Mouse (Mus musculus) cerebellum, adult 18-20 months (tissue): ENCODE data around the gene Zc3h12c.

Experiments
- DNase-seq, 2 experiments: peaks; one replicate each; pipeline ENCODE4 v3.0.0; 2021

Gene Zc3h12c

DNA sequence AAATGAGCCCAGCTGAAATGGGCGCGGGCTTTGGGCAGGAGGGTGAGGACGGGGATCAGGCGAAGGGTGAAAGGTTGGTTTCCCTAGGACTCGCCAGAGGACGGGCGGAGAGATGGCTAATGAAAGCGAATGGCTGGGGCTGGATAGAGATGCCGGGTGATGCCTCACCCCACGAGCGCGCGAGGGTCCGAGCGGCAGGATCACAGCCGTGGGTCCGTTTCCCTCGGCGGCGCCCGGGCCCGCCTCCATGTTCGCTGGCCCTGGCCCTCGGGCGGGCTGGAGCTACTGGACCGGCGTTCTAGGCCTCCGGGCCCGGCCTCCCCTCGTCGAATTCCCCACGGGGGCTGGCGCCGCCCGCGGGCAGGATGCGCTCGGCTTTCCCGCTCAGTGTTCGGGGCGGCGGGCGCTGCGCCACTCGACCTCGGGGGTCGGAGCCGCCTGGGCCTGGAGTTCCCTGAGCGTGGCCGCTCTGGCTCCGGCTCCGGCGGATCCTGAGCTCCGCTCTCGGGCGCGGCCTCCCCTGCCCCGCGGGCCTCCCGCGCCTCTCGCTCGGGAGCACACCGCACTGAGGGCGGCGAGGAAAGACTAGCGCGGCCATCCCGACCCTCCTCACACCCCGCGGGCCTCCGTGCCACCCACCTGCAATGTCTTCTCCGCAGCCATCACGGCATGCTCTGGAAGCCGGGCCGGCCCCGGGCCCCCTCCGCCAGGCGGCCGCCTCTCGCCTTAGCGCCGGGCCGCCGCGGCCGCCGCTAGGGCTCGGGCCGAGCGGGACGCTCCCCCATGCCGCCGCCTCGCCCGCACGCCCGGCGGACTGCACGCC is at the start of gene Zc3h12c:
Gene Zc3h12c, minus strand, starts transcription at position 710 of the 823 bp plus-strand sequence.
- DNase-seq, result peak; percentile 48 to 80

DNA sequence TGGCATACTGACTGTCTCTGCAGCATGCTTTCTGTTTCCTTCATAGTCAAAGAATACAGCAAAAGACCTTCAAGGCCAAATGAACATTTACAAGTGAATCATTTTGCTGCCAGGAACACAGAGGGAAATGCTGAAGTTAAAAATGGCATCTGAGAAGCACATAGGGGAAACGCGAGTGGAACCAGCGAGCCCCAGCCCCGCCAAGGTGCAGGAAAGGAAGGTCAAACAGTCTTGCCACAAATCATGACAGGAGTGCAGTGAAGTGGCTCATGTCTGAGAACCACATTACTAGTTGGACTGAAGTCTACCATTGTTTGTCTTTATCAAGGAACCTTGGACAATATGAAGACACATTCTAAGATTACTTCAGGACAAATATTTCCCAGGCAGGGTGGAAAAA is 49.3 kb upstream of the Zc3h12c start:
- no peak for DNase-seq

DNA sequence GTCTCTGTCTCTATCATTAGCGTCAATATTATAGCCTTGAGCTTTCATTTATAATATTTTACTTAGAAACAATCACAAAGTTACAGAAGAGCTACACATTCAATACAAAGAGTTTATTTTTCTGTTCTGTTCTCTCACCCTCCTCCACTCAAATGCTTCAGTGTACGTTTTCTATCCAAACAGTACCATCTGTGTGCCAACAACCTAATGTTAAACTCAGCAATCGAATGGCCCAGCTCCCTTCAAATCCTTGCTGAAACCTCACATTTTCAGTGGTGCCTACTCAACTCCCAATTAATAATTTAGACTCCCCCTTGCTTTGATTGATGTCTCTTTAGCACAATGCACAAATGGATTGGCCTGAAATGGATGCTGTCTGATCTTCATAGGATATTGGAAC is 46.9 kb upstream of the Zc3h12c start:
- no peak for DNase-seq

DNA sequence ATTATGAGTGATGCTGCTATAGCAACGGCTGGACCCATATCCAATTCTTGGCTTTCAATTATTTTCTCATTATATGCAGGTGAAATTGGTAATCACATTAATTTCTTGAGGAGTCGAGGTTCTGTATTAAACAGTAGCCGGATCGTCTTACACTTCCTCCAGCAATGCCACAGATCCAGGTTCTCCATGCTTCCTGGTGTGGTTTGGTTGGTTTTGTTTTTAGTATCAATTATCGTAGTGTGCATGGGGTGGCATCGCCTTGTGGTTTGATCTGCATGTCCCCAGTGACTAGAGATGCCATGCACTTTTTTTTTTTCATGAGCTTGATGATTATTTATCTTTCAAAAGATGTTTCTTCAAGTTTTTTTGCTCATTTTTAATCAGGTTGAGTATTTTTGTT is 44.0 kb upstream of the Zc3h12c start:
- no peak for DNase-seq

DNA sequence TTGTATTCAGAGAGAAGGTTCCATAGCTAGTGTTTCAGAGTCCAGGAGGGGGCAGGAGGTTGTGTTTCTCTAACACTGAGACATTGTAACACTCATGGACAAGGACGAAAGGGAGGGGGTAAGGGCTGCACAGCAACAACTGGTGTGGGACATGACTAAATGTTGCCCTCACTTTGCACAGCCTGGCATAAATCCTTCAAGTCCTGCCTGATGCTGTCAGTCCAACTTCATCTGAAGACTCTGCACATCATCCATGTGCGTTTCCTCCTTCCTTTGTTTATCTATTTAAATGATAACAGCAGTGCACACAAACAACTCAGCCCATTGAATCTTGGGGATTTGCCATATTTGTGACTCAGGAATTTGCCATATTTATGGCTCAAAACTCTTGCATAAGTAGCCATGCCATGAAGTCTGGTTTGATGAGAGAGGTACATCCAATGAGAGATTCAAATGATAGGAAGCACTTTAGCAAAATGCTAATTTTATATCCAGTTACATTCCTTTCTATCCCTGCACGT is 40.2 kb upstream of the Zc3h12c start:
- DNase-seq, result no peak

DNA sequence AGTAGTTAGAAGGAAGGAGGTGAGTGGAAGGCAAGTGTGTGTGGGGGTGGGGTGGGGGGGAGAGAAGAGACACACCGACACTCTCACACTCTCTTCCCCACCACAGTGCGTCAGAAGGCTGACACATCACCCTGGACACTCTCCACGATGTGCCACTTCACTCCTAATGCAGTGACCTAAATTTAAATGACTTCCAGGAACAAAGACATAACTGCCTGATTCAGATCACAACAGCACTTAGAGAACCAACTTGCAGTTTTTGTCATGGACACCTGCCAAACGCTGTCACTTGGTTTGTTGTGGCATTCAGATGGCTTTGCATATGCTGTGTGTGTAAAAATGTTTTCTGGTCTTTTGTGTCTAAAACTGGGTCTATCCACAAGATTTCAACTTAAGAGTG is 34.8 kb upstream of the Zc3h12c start:
- no peak for DNase-seq

DNA sequence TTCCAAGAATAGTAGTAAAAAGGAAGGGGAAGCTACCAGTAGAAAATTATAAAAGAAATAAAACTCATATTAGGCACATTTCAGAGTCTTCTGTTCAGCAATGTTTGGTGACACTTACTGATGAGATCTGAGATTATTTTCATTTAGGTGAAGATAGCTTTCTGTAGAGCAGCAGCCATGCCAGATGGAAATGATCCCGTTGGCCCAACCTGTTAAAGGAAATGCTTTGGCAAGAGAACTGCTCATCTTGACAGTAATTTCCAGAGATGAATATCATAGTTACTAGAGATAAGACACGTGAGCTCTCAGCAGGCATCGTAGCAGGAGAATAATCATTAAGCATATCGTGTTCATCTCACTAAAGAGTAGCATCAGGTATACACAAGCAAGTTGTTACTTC is 31.9 kb upstream of the Zc3h12c start:
- DNase-seq, result peak in 1 of 2 experiments; percentile 9

DNA sequence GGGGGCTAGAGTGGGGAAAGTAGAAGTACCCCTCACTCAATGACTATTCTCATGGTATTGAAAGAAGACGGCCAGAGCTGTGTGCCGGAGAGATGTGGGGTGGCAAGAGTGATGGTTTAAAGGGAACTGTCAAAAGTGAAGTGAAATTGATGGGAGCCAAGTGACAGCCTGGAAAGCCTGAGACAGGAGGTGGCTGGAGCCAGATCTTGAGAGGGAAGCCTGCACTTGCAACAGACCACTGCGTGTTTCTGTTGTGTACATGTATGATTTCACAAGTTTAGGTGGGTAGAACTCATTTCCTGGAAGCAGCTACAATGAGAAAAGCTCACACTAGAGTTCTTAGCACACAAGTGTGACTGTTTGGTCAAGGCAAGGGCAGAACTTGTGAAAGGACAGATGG is 27.5 kb upstream of the Zc3h12c start:
- no peak for DNase-seq

DNA sequence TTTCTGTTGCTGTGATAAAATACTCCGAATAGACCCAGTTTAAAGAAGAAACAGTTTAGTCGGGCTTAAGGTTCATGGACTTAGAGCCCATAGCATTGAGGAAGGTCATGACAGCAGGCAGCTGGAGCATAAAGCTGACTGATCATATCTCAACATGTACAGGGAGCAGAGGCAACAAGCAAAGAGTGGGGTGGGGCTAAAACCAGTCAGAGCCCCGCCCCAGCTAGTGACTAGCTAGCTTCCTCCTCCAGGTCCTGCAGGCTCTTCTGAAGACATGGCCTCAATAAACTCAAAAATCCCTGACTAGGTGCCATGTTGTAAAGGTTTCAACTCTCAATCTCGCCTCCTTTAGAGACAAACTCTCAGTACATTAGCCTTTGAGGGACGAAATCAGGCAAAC is 25.5 kb upstream of the Zc3h12c start:
- DNase-seq, result no peak

DNA sequence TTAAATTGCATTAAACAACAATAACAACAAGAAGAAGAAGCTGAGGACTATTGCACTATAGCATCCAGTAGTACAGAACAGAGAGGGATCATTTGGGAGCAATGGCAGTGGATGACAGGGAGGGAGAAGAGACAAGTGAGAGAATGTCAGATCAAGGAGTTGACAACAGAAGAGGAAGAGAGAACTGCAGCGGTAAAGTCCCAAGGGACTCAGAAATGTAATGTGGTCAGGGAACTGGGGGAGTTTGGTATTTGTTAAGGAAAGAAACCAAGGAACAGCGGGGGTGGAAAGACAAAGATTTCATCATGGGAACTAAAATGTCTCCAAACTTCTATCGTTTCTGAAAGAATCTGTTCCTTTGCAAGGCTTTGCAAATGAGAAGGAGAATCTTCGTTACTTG is 22.5 kb upstream of the Zc3h12c start:
- DNase-seq, result no peak

DNA sequence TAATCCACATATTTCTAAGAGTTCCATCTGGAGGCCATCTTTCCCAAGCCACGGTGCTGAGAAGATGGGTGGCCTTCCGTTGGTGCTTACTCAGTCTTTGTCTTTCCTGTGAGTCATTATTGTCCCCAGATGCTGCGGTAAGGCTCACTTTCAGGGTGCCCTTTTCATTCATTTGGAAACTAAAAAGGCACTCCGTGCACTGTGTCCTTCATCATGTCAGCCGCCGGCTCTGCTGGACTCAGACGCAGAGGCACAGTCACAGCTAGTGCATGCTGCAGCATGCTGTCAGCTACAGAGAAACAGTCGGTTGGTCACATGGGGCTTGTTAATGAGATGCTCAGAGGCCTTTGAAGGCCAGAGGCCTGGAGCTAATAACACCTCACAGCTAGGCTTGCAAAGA is 19.7 kb upstream of the Zc3h12c start:
- DNase-seq, result no peak

DNA sequence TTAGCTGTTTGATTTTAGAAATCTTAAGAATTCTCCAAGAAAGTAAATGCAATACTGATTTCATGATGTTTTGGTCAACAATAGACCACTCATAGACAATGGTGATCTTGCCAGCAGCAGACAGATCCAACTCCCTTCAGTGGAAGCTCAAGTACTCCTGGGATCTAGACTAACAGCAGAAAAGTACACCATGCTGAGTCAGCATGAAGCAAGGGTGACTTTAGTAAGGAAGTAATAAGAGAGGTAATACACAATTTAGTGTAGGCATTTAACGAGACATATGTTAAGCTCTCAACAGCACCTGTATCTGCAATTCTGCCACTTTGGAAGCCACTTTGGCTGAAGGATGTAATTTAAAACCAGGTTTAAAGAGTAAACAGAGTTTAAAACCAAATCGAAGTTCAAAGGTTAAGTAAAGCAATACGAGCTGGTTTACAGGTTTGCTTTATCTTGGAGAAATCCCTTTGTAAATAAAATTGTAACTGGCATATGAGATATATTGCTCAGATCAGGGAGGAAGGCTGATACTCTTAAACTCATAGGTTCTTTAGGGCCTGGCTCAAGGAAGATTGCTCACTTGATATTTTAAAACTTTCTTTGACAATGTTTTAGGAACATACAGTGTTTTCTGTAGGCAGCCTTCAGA is 18.0 kb upstream of the Zc3h12c start:
- no peak for DNase-seq

DNA sequence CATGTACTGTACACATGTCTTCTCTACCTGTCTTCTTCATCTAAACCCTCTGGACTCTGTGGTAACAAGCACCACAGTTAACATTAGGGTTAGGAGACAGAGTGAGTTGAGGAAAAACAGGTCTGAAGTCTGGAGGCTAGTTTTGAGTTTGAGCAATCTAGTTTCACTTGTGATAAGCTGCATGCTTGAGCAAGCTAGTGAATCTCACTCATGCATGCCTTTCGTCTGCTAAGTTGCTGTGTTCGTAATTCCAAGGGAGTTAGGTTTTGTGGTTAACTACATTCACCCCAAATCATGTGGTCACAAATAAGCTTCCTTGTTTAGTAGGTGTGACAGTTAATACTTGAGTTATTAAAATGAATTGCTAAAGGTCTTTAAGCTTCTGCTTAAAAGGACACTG is 13.0 kb upstream of the Zc3h12c start:
- DNase-seq, result no peak

DNA sequence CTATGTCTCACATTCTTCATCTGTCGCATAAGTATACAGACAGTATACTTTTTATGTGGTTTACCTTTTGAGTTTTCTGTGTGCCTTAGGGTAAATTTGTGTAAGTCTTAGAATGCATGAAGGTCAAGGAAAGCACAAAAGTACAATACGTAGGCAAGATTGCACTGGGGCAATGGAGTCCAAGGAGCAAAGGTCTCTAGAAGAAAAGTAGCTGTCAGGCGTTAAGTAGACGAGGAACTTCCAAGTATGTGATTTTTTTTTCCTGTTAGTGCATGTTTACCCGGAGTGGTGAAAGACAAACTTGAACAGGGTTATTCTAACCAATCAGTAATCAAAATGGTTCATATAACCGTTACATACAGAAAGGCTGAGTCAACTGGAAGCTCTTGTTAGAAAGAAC is 12.5 kb upstream of the Zc3h12c start:
- DNase-seq, result no peak

DNA sequence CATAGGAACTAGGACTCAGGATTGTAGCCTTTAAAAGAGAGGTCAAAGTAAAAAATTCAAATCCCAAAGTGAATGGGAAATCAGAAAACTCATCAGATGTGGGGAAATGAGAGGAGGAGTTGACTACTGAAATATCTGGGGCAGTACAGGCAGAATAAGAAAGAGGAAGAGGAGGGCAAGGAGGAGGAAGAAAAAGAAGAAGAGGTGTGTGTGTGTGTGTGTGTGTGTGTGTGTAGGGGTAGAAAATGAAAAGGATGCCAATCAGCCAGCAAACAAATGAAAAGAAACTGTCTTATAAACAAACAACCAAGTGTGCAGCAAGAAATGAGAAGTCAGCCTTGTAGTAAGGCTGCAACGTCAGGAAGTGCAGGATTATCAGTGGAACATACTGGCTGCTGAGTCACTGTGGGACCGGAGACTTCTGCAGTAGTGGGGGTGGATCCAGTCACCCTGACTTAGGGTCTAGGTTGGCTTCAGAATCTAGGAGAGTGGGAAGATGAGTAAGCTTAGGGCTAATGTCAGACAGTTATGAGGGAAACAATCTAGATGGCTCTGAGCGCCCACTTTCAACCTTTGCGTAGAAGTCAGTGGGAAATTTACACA is 7.0 kb upstream of the Zc3h12c start:
- no peak for DNase-seq

DNA sequence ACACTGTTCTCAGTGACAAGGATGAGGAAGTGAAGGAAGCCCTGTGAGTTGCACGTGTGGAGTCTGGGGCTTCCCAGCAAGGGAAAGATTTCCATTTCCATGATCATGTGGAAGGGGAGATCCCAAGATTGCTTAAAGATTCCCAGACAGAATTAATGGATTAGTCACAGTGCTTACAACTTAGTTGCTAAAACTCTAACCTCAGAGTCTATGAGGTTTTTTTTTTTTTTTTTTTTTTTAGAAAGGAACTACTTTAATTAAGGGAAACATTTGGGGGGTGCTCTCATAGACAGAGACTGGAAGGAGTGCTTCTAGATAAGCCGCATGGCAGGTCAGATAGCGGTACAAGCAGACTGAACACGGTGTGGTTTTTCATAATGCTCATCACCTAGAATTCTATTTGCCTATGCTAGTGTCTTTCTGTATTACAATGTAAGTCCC is 6.3 kb upstream of the Zc3h12c start:
- DNase-seq, result no peak

DNA sequence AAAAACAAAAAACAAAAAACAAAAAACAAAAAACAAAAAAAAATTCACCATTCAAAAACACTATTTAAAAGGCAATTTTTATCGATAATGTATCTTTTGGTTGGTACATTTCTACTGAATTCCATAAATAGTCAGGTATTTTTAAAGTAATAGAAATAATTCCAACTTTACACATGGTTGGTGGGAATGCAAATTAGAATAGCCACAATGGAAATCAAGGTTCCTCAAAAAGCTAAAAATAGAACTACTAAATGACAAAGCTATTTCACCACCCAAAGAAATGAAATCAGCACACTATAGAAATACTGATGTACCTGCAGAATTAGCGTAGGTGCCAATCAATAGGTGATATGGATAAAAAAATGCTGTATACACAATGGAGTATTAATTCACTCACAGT is 5.6 kb upstream of the Zc3h12c start:
- DNase-seq, result no peak

DNA sequence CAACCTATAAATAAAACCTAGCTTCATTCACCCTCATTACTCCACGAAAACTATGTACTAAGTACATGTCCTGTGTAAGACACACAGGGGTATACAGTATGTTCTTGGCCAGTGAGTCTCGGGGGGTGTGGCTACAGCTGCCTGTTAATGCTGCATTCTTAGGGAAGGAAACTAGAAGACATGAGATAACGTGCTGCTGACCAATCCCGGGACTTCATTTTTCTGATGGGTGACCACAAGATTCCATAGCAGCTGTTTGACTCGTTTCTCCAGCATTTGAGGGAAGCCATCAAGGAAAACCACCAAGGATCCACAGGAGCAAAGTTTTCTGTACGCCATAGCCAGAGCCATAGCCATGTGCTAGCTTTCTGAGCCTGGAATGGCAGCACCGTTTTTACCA is 4.2 kb upstream of the Zc3h12c start:
- DNase-seq, result no peak

DNA sequence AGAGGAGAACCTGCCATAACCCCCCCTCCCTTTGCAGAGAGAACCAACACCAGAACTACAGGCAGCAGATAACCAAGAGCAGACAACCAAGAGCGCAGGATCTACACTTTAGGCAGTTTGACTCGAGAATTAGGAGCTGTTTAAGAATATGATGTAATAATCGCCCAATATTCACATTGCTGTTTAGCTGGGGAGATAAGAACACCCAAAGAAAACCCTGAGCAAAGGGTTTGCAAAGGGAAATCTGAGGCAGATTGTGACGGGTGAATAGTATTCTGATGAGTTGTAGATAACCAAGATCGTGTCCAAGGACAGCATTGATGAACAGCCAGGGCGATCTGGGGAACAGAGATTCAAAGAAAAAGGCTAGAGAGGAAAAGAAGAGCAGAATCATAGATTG is 2.3 kb upstream of the Zc3h12c start:
- DNase-seq, result no peak

DNA sequence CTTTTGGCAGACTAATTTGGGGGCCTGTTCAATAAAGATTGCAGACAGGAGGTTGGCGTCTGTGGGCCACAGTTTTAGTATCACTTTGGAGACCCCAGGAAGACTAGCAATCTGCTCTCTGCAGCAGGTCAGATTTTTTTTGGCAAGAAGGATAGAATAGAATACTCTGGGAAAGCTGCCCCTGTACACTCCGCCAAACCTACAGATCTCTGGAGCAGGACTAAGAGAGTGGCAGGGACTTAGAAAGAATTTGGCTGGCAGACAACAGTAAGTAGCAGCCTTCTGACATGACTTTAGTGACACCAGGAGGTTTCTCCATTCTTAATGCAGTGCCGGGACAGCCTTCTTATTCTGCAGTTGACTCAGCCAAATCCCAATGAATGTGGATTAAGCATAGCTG is 1.8 kb upstream of the Zc3h12c start:
- no peak for DNase-seq

DNA sequence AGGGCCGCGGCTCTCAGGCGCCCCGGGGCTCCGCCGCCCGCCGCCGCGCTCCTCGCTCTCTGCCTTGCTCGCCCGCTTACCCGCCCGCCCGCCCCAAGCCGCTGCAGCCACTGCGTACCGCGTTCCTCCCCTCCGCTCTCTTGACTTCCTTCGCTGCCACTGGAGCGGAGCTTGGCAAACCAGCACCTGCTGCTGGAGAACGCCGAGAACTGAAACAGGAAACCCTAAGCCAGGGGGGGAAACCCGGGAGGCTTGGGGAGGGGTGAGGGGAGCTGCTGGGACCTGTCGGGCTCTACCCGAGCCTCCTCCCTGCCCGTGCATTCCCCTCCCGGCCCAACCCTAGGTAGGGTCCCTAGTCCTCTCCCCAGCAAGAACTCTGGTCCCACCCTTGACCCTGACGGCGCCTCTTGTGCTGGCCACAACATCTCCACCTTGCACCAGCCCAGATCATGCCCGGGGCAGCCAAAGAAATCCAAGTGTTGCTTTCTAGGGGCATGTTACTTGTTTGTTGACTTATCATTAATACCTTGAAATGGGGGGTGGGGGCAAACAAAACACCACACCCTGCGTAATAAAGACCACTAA is 406 bp upstream of the Zc3h12c start:
- DNase-seq, result peak in 1 of 2 experiments; percentile 86

DNA sequence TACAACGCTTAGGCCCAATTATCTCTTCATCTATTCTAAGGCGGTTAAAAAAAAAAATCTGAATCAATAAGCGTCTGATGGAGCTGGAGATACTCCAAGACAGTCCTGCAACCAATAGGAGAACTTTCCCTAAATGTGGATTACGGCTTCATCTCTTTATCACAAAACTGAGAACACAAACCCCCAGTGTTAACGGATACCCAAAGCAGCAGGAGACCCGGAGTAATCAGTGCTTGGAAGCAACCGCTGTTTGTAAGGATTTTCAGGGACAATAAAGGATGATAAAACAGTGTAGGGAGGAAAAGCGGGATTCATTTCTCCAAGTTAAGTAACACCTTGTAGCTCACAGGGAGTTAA is 888 bp downstream of the Zc3h12c start:
- DNase-seq, result no peak

DNA sequence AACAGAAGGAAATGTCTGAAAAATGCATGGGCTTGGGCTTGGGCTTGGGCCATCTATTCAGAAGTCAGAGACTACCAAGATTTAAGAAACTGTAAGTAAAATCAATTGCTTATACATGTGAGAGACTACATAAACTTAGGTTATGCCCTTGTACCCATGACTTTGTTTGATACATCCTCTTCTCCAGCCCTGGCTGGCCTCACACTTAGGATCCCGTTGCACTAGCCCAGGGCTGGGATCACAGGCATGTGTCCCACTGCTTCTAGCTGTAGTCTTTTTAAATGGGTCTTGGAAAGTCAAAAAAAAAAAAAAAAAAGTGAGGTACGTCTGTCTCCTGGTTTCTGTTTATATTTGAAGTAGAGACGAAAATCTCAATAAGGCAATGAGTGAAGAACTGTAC is 1.3 kb downstream of the Zc3h12c start:
- DNase-seq, result no peak

DNA sequence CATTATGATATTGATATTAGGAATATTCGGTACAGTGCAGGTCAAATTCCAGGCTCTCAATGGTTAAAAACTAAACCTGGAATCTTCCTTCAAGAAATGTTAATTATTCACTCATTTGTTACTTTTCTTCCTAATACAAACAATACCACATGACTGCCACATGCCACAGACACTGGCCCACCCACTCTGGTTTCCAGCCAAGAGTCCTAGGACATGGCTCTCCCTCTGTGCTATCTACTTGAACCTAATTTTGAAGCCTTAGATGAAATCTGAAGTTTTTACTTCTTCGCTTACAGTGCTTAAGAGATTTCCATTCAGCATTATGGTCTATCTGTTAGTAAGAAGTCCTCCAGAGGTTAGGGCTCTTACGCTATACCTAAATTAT is 2.7 kb downstream of the Zc3h12c start:
- peak in 1 of 2 experiments; percentile 6 for DNase-seq
